In the genomic region with DNA sequence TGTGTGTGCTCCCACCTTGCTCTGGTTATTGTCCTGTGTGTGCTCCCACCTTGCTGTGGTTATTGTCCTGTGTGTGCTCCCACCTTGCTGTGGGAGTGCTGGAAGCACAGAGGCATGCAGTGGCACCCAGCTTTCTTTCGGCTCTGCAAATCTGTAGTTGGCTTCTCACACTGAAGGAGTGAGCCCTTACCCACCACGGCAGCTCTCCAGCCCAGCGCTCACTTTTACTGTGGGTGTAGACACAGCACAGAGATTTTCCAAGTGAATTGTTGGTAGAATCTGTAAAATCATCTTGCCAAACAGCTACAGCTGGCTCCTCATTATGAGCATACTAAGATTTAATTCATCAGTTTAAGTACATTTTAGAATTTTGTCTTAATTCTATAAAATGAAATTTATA, we compare ENCODE assay signal across 21 mouse cellular contexts. TPM values are rescaled to one million over a fixed set of nuclear protein-coding genes. Genes with fewer than 3 reads are reported as not detected.
DNase-seq lines count a peak whose midpoint lies in the region; ATAC-seq and TF ChIP-seq lines count a peak whose summit lies in the region.
"Had no signal": no experiment of that assay in that cellular context is flagged by ENCODE, and none has a peak within 500 bp of the region (broad histone marks: within the 10 kb centered on the region; RNA-seq: fewer than 3 reads in every experiment).

No protein-coding gene starts in this region.

- DNase-seq in layer of hippocampus, adult 2 months (ENCODE audit: low spot score in 2 of 2): peak; percentile 6 to 20
- DNase-seq in layer of hippocampus, postnatal 36 days: no peak
- peak; percentile 24 to 41 for DNase-seq in right cerebral cortex, adult 2 months (ENCODE audit: low spot score in 2 of 2)
- no peak for DNase-seq in right cerebral cortex, postnatal 14 days
- DNase-seq in lung, postnatal 14 days: no peak
- DNase-seq: adrenal gland, postnatal 14 days; cerebellum, adult 18-20 months; cerebellum, adult 9-11 months; cerebellum, postnatal 36 days; gastrocnemius, adult 2 months; gastrocnemius, postnatal 25 days had no signal

- 0 out of 2 replicates have a peak, but pooled peaks have one; percentile 22 for ATAC-seq in megakaryocyte-erythroid progenitor cell, adult 5-6 weeks (replicated peaks; ENCODE audit: low FRiP score, low TSS enrichment, poor library complexity, severe bottlenecking)
- ATAC-seq: activated CD4-positive, CD25-positive, alpha-beta regulatory T cell, adult 4 months; forebrain, embryonic 14.5 days; Patski had no signal

- H3K27ac ChIP-seq in layer of hippocampus, adult 2 months: no peak overlapping the region
- H3K27ac ChIP-seq: embryonic facial prominence, embryonic 15.5 days; forebrain, embryonic 10.5 days; gastrocnemius, adult 2 months; hindbrain, embryonic 10.5 days; hindbrain, embryonic 14.5 days had no signal

- H3K4me3 ChIP-seq in layer of hippocampus, adult 2 months: no peak overlapping the region
- H3K4me3 ChIP-seq: embryonic facial prominence, embryonic 15.5 days; erythroblast, embryonic 14.5 days; forebrain, embryonic 10.5 days; gastrocnemius, adult 2 months; heart, embryonic 12.5 days; hindbrain, embryonic 10.5 days had no signal

- TF ChIP-seq CTCF in layer of hippocampus, adult 2 months (conservative IDR thresholded peaks at IDR 0.05): no peak

RNA-seq across cellular contexts. Expression of gene Scyl3, which starts 55.7 kb away (rescaled TPM):
- total RNA-seq in layer of hippocampus, adult 2 months (2021): 10 to 100 TPM; 22.1 to 22.9 TPM
- 10 to 100 TPM; 18.6 to 22.6 TPM for total RNA-seq in layer of hippocampus, postnatal 36 days (2021)
- total RNA-seq in megakaryocyte-erythroid progenitor cell, adult 5-6 weeks (2014; fragmentation: Nextera tagmentation): 43.0 and 44.3 TPM in 2 replicates
- 15.6 and 21.0 TPM in 2 replicates for total RNA-seq in megakaryocyte-erythroid progenitor cell, adult 5-6 weeks (2017)

Comparison
In these comparisons a context has a peak if more than half of its experiments do, and no peak if none do; other contexts are left out.
1. DNase-seq: peak in layer of hippocampus, adult 2 months (2 of 2) and right cerebral cortex, adult 2 months (2 of 2); none in layer of hippocampus, postnatal 36 days (0 of 2), right cerebral cortex, postnatal 14 days (single experiment) and lung, postnatal 14 days (single experiment).